Mouse (Mus musculus) limb, embryonic 12.5 days (tissue): ENCODE measurements around the gene Mast4. TPM values are rescaled to one million over a fixed set of nuclear protein-coding genes. Genes with fewer than 3 reads are reported as not detected.
A peak's percentile ranks its signal among the peaks of the same experiment; 100 is the strongest.

Experiments
- ATAC-seq: fragments of 200-750 bp; cut with Nextera tagmentation; 2 replicates; pipeline ENCODE4 v1.8.0; 2017; ENCODE audit warnings: low read depth, moderate TSS enrichment; ENCODE audit not compliant: insufficient number of reproducible peaks, insufficient read depth, low FRiP score, low TSS enrichment
- H3K27ac ChIP-seq: fragments of 300-500 bp; sonication (generic); 2 replicates; pipeline ENCODE4 v1.5.1; 2016; ENCODE audit warnings: mild to moderate bottlenecking, moderate library complexity
- H3K27me3 ChIP-seq: fragments of 300-500 bp; sonication (generic); 2 replicates; pipeline ENCODE4 v1.6.1; 2016; ENCODE audit warnings: mild to moderate bottlenecking, moderate library complexity
- H3K36me3 ChIP-seq: fragments of 300-500 bp; sonication (generic); 2 replicates; pipeline ENCODE4 v1.6.1; 2016; ENCODE audit warnings: mild to moderate bottlenecking, moderate library complexity
- H3K4me1 ChIP-seq: fragments of 300-500 bp; sonication (generic); replicated peaks from 2 replicates; pipeline ENCODE4 v1.6.1; 2016
- H3K4me2 ChIP-seq: fragments of 300-500 bp; sonication (generic); 2 replicates; pipeline ENCODE4 v1.6.1; 2016; ENCODE audit warnings: mild to moderate bottlenecking, moderate library complexity
- H3K4me3 ChIP-seq: fragments of 300-500 bp; sonication (generic); replicated peaks from 2 replicates; pipeline ENCODE4 v1.5.1; 2016; ENCODE audit warnings: mild to moderate bottlenecking
- H3K9ac ChIP-seq: fragments of 300-500 bp; sonication (generic); replicated peaks from 2 replicates; pipeline ENCODE4 v1.6.1; 2016; ENCODE audit warnings: mild to moderate bottlenecking, moderate library complexity
- H3K9me3 ChIP-seq: fragments of 300-500 bp; sonication (generic); 2 replicates; pipeline ENCODE4 v1.6.1; 2016; ENCODE audit warnings: mild to moderate bottlenecking, moderate library complexity
- WGBS: fragments of 180-500 bp; shearing (Covaris S2); methylation state at CpG from one replicate; pipeline ENCODE4 v1.1.7; 2016; 5-methylcytosine and 5-hydroxymethylcytosine counted together
- polyA plus RNA-seq: library from polyadenylated mRNA; unstranded; fragments of >200 nt; fragmentation: Nextera tagmentation; extraction: Ambion mirVana; gene quantifications from 2 replicates; pipeline ENCODE4 v1.2.1, GENCODE M21; 2016

Mast4 gene
- polyA plus RNA-seq, 1 experiment from 2014 or later = 26.0 TPM

DNA sequence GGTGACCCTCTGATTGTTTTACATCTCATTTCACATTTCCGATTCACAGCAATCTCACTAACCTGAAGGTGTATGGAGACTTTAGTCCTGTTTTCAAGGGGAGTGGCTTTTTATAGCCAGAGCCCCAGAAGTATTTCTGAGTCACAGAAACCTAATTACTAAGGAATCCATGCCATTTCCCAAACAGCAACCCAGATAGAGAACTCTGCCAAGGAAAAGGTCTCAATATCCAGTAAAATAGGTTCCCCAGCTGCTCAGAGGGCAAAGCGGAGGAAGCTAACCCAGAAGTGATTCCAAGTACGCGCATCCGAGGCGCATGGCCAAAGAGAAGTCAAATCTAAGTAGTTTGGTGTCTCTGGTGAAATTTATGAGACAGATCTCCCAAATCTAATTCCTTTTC lies 370.8 kb downstream of the Mast4 start:
- WGBS = 90% methylated on average over 6 of the region's 6 CpGs
- no peak overlapping the region for H3K4me2 ChIP-seq
- no peaks in the 10 kb centered on the region for H3K4me1 ChIP-seq
- no peak overlapping the region for H3K9ac ChIP-seq
- H3K27me3 ChIP-seq = peaks cover 5% of the 10 kb centered on the region
- no peak overlapping the region for H3K27ac ChIP-seq
- no peaks in the 10 kb centered on the region for H3K9me3 ChIP-seq
- H3K36me3 ChIP-seq = no peaks in the 10 kb centered on the region
- ATAC-seq = no peak
- H3K4me3 ChIP-seq = no peak overlapping the region

DNA sequence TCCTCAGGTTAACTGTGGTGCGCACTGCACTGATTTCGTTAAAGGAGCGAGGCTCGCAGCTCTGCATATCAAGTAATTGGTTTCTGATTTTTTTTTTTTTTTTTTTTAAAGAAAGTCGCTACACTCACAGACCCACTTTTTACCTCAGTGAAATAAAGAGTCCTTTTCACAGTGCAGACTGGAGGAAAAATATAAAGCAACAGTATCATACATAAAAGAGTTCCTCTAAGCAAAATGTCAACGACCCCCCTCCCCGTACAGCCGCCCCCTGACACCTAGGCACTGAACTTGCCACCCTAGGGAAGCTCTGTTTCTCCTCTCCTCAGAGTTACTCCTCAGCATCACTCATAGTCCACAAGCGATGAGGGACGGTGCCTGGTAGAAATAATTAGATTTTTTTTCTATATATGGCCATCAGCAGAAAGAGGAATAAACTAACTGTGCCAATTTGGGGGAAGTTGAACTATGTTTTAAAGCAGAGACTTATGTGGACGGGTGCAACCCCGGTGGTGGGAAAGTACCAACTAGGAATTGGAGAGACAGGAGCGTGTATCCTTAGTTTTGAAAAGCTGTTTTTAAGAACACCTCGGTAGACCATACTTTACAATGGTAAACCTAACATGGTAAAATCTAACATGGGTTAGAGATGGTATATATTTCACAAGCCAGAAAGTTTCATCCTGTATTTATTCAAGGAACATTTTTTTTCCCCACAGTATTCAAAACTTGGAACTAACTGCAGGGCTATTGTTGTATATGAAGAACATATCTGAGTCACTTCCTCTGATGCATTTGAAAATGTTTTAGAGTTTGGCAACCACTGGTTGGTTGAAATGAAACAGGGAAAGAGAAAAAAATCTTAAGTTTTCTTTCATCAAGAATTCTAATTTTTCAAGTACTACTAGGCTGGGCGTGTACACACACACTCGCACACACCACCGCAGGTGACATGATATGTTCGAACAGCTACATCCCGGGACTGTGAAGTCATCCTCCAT lies 375.7 kb downstream of the Mast4 start:
- no peaks in the 10 kb centered on the region for H3K36me3 ChIP-seq
- peaks cover 8% of the 10 kb centered on the region; the same call in 1 of the 2 replicates for H3K4me1 ChIP-seq
- peak overlapping the region; percentile 59 for H3K4me2 ChIP-seq
- H3K4me3 ChIP-seq = peak overlapping the region; percentile 26
- H3K27ac ChIP-seq = no peak overlapping the region
- H3K9ac ChIP-seq = 0 out of 2 replicates have a peak overlapping the region, but pooled peaks have one; percentile 8
- H3K9me3 ChIP-seq = no peaks in the 10 kb centered on the region
- H3K27me3 ChIP-seq = peaks cover 6% of the 10 kb centered on the region
- ATAC-seq = no peak
- WGBS = 49% methylated on average over 19 of the region's 19 CpGs

DNA sequence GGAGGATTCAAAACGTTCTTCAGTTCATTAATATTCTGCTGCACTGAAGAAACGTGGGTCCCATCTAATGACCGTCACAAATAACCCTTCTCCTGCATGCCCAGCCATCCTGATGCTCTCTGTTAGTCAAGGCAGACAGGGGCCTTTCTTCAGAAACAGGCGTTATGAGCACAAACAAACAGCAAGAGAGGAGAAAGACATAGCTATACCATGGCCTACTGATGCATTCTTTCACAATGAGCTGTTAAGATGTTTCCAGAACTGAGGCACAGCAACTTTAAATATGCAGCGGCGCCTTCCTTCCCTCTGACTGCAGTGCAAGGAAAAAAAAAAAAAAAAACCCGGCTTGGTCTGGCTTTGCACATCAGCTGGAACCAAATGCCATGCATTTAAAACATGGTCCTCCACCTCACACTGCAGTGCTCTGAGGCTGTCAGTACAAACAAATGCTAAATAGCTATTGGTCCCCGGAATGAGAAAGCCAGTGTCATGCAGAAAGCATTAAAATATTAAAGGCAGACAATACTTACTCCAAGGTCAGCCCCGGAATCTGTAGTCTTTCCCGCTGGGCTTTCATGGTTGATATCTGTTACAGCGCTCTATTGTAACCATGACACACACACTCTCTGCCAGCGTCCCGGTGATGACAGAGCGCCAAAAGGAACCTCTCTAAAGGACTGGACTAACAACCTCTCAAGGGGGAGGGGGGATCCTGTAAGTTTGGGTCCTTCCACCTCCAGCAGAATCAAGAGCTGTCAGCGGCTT lies 376.6 kb downstream of the Mast4 start:
- Histone ChIP-seq H3K36me3 (no peaks in the 10 kb centered on the region), H3K9me3 (no peaks in the 10 kb centered on the region), H3K4me3 (peak overlapping the region; percentile 26), H3K4me1 (peaks cover 8% of the 10 kb centered on the region; the same call in 1 of the 2 replicates), H3K27ac (no peak overlapping the region), H3K9ac (0 out of 2 replicates have a peak overlapping the region, but pooled peaks have one; percentile 8), H3K27me3 (peaks cover 6% of the 10 kb centered on the region), H3K4me2 (peak overlapping the region; percentile 59)
- 8% methylated on average over 15 of the region's 15 CpGs for WGBS
- no peak for ATAC-seq

DNA sequence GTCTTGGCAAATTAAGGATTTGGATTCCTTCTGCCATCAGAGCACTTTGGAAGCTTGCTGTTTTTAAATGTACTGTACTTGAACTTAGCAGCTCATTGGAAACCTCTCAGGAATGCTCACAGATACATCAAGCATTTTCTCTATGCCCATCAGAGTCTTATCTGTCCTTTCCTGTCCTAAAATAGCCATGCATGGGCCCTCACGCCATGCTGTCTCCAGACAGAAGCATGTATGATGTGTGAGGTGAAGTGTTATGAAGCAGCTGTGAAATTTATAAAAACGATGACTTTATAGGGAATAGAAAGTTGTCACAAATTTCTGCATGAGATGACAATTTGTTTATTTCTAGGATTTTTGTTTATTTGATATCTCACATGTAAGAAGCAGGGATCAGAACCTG lies 378.8 kb downstream of the Mast4 start:
- Histone ChIP-seq H3K36me3 (no peaks in the 10 kb centered on the region), H3K4me2 (no peak overlapping the region), H3K27me3 (peaks cover 6% of the 10 kb centered on the region), H3K9me3 (no peaks in the 10 kb centered on the region), H3K27ac (no peak overlapping the region), H3K9ac (no peak overlapping the region), H3K4me1 (peaks cover 8% of the 10 kb centered on the region; the same call in 1 of the 2 replicates), H3K4me3 (no peak overlapping the region)
- ATAC-seq = no peak
- 90% methylated on average over 2 of the region's 2 CpGs for WGBS

DNA sequence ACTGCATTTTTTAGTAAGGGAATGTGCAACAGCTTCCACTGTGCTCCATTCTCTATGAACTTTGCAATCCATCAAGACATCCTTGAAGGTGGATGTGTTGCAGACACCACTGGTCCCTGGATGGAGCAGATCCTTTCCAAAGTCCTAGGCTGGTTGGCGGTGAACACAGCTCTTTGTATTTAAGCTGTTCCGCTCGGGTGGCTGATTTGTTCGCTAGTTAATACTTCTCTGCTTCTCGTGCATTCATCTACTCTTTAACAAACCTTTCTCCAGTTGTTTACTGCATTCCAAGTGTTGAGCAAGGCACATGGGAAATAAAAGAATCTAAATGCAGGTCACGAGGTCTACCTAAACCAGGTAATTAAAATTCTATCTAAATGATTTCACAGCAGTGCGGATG lies 384.5 kb downstream of the Mast4 start:
- no peaks in the 10 kb centered on the region for H3K36me3 ChIP-seq
- H3K4me2 ChIP-seq = no peak overlapping the region
- H3K9me3 ChIP-seq = no peaks in the 10 kb centered on the region
- H3K27me3 ChIP-seq = no peaks in the 10 kb centered on the region
- H3K9ac ChIP-seq = no peak overlapping the region
- no peak overlapping the region for H3K27ac ChIP-seq
- H3K4me3 ChIP-seq = no peak overlapping the region
- H3K4me1 ChIP-seq = no peaks in the 10 kb centered on the region
- ATAC-seq = no peak
- 77% methylated on average over 7 of the region's 7 CpGs for WGBS

DNA sequence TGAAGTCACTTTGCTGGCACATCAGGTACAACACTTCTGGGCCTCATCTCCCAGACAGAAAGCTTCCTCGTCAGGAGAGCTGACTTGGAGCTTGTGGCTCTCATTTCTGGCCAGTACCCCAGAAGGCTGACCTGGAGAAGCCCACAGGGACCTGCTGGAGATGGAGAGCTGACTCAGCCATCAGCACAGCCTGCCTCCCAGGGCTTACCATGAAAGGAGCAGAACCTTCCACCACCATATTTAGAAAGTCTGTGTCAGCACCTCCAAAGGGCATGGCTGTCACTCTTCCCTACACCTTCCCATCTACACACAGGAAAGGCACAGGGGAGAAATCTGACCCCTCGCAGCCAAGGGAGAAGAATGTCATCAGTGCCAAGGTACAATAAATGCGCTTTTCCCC lies 385.3 kb downstream of the Mast4 start:
- no peak overlapping the region for H3K4me3 ChIP-seq
- no peak overlapping the region for H3K27ac ChIP-seq
- H3K9ac ChIP-seq = no peak overlapping the region
- ATAC-seq = no peak
- no peak overlapping the region for H3K4me2 ChIP-seq
- no peaks in the 10 kb centered on the region for H3K4me1 ChIP-seq
- no peaks in the 10 kb centered on the region for H3K9me3 ChIP-seq
- H3K27me3 ChIP-seq = no peaks in the 10 kb centered on the region
- WGBS = 83% methylated on average over 3 of the region's 3 CpGs
- no peaks in the 10 kb centered on the region for H3K36me3 ChIP-seq

DNA sequence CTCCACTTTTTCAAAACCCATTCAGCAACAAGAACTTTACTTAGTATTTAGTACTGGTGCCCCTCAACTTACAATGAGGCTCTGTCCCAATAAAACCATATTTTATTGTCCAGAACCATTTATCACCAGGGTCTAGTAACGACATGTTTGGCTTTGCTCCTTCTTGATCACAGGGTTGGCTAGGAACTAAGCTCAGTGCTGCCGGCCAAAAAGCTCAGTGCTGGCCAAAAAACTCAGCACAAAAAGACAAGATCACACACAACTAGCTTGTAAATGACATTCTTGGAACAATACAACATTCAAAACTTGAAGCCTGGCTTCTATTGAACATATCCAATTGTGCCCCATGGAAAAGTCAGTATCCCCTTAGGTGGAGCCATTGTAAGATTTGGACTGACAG lies 386.8 kb downstream of the Mast4 start:
- WGBS = 64% methylated on average over 2 of the region's 2 CpGs
- no peaks in the 10 kb centered on the region for H3K36me3 ChIP-seq
- ATAC-seq = no peak
- H3K4me3 ChIP-seq = no peak overlapping the region
- no peaks in the 10 kb centered on the region for H3K27me3 ChIP-seq
- H3K9me3 ChIP-seq = no peaks in the 10 kb centered on the region
- H3K27ac ChIP-seq = no peak overlapping the region
- no peak overlapping the region for H3K9ac ChIP-seq
- H3K4me1 ChIP-seq = no peaks in the 10 kb centered on the region
- no peak overlapping the region for H3K4me2 ChIP-seq

DNA sequence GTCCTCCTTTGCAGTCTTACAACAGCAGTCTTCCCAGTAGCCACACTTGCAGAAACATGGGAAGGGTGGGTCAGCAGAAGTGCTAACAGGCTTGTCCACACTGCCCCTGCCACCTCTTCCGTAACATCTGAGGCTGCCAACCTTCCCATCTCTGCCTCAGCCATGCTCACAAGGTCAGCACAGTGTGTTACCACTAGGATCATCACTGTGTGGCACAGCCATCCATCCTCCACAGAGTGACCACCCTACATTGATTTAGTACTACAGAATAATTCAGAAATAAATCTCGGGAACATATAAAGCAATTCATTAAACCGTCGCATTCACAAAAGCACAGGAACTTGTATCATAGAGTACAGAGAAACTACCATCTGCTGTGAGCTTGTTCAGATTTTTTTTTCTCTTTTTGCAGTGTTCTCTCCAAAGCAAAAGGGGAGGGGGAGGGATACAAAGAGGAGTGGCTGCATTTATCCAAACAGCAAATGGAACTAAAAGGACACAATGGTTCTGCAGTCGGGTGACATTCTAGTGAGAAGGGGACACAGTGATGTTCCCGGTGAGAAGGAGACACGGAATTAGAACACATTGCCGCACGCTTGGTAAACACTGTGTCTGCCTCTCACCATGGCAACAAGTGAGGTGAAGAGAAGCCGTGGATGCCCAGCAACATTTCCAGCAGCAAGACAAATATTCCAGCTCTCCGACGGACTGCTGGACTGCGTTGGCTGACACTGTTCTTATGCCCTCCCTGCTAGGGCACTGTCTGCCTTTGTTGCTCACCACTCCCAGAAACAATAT lies 388.1 kb downstream of the Mast4 start:
- Histone ChIP-seq H3K27ac (no peak overlapping the region), H3K36me3 (no peaks in the 10 kb centered on the region), H3K9me3 (no peaks in the 10 kb centered on the region), H3K27me3 (no peaks in the 10 kb centered on the region), H3K4me2 (no peak overlapping the region), H3K4me3 (no peak overlapping the region), H3K4me1 (no peaks in the 10 kb centered on the region), H3K9ac (no peak overlapping the region)
- no peak for ATAC-seq
- WGBS = 90% methylated on average over 13 of the region's 13 CpGs

DNA sequence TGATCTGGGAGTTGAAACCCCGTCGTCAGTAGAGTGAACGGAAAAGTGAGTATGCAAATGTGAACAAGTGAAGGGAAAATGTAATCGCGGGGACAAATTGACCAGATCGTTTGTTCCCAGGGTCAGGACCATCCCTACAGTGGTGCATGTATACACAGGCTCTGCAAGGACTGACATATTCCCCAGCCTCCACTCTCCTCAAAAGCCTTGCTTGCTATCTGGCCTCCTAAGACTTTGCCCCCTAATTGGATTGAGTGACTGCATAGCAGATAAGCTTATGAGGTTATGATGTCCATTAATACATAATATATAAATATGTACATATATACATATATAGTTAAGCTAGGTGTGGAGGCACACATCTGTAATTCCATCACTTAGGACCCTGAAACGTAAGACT lies 388.8 kb downstream of the Mast4 start:
- H3K4me2 ChIP-seq = no peak overlapping the region
- H3K36me3 ChIP-seq = no peaks in the 10 kb centered on the region
- no peak for ATAC-seq
- H3K27me3 ChIP-seq = no peaks in the 10 kb centered on the region
- WGBS = 94% methylated on average over 7 of the region's 7 CpGs
- H3K4me1 ChIP-seq = no peaks in the 10 kb centered on the region
- H3K9ac ChIP-seq = no peak overlapping the region
- no peaks in the 10 kb centered on the region for H3K9me3 ChIP-seq
- no peak overlapping the region for H3K27ac ChIP-seq
- H3K4me3 ChIP-seq = no peak overlapping the region

DNA sequence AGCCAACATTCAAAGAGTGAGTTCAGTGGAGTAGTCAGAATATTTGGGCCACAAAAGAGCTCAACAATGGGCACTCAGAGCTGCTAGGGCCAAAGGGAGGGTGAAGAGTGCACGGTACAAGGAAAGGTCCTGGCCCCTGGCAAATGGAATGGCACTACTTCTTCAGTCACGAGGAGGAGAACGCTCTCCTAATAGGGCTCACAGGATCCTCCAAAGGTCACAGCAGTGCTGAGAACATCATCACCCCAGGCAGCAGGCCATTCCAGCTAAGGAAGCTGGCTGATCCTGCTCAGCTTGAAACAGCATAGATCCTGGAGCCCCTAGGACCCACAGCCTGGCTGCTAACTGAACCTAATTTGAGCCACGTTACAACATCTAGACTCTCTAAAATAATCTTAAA lies 389.8 kb downstream of the Mast4 start:
- Histone ChIP-seq H3K4me3 (no peak overlapping the region), H3K9ac (no peak overlapping the region), H3K9me3 (no peaks in the 10 kb centered on the region), H3K4me1 (no peaks in the 10 kb centered on the region), H3K27me3 (no peaks in the 10 kb centered on the region), H3K4me2 (no peak overlapping the region), H3K27ac (no peak overlapping the region), H3K36me3 (no peaks in the 10 kb centered on the region)
- 87% methylated on average over 4 of the region's 4 CpGs for WGBS
- ATAC-seq = no peak

DNA sequence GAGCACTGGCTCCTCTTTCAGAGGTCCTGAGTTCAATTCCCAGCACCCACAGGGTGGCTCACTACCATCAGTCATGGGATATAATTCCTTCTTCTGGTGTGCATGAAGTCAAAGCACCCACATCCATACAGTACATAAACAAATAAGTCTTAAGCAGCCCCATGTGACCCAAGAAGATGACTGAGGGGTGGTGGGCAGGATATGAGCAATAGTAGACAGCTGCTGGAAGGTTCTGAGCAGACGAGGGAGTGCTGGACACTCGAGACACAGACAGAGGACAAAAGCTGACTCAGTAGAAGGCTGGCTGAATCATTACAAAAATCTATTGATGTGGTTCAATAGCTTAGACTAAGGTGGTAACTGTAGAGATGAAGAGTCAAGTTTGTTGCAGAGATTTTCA lies 391.7 kb downstream of the Mast4 start:
- Histone ChIP-seq H3K4me2 (no peak overlapping the region), H3K4me1 (no peaks in the 10 kb centered on the region), H3K36me3 (no peaks in the 10 kb centered on the region), H3K9ac (no peak overlapping the region), H3K27ac (no peak overlapping the region), H3K27me3 (no peaks in the 10 kb centered on the region), H3K9me3 (no peaks in the 10 kb centered on the region), H3K4me3 (no peak overlapping the region)
- ATAC-seq = no peak
- 89% methylated on average over 2 of the region's 2 CpGs for WGBS
